Mouse (Mus musculus) midbrain, embryonic 14.5 days (tissue): ENCODE results near the gene B4galt3. TPM values are rescaled to one million over a fixed set of nuclear protein-coding genes. Genes with fewer than 3 reads are reported as not detected.

Source experiments
- ATAC-seq: fragments of 200-750 bp; cut with Nextera tagmentation; 2 replicates; pipeline ENCODE4 v1.8.0; 2017; ENCODE audit warnings: moderate number of reproducible peaks, moderate library complexity; ENCODE audit not compliant: low FRiP score, low TSS enrichment
- DNase-seq: peaks from one replicate; pipeline ENCODE4 v3.0.0-alpha.2; 2015
- H3K27ac ChIP-seq: fragments of 300-500 bp; sonication (generic); replicated peaks from 2 replicates; pipeline ENCODE4 v1.5.1; 2014; ENCODE audit warnings: mild to moderate bottlenecking, low read depth, low read length, moderate library complexity
- H3K27me3 ChIP-seq: fragments of 300-500 bp; sonication (generic); 2 replicates; pipeline ENCODE4 v1.6.1; 2014; ENCODE audit warnings: low read length, control low read depth, mixed read lengths; ENCODE audit not compliant: control insufficient read depth, insufficient read depth
- H3K36me3 ChIP-seq: fragments of 300-500 bp; sonication (generic); 2 replicates; pipeline ENCODE4 v1.6.1; 2014; ENCODE audit warnings: low read length, control low read depth; ENCODE audit not compliant: control insufficient read depth, insufficient read depth
- H3K4me1 ChIP-seq: fragments of 300-500 bp; sonication (generic); 2 replicates; pipeline ENCODE4 v1.6.1; 2014; ENCODE audit warnings: mild to moderate bottlenecking, antibody characterized with exemption, low read length, control low read depth; ENCODE audit not compliant: control insufficient read depth, insufficient read depth
- H3K4me2 ChIP-seq: fragments of 300-500 bp; sonication (generic); 2 replicates; pipeline ENCODE4 v1.6.1; 2014; ENCODE audit warnings: mild to moderate bottlenecking, low read length, moderate library complexity
- H3K4me3 ChIP-seq: fragments of 300-500 bp; sonication (generic); replicated peaks from 2 replicates; pipeline ENCODE4 v1.5.1; 2014; ENCODE audit warnings: low read depth, low read length
- H3K9ac ChIP-seq: fragments of 300-500 bp; sonication (generic); replicated peaks from 2 replicates; pipeline ENCODE4 v1.6.1; 2014; ENCODE audit warnings: mild to moderate bottlenecking, low read length, moderate library complexity
- H3K9me3 ChIP-seq: fragments of 300-500 bp; sonication (generic); 2 replicates; pipeline ENCODE4 v1.6.1; 2016; ENCODE audit warnings: low read length, control low read depth, mixed read lengths; ENCODE audit not compliant: control insufficient read depth
- WGBS: fragments of 180-500 bp; shearing (Covaris S2); extraction: QIAGEN DNeasy Blood & Tissue Kit; methylation state at CpG from one replicate; pipeline ENCODE4 v1.1.7; 2014; 5-methylcytosine and 5-hydroxymethylcytosine counted together
- polyA plus RNA-seq: library from polyadenylated mRNA; unstranded; fragments of >200 nt; fragmentation: Nextera tagmentation; extraction: Ambion mirVana; gene quantifications from 2 replicates; pipeline ENCODE4 v1.2.1, GENCODE M21; 2014

Gene B4galt3
- polyA plus RNA-seq, 1 experiment from 2014 or later, result 101 TPM

DNA sequence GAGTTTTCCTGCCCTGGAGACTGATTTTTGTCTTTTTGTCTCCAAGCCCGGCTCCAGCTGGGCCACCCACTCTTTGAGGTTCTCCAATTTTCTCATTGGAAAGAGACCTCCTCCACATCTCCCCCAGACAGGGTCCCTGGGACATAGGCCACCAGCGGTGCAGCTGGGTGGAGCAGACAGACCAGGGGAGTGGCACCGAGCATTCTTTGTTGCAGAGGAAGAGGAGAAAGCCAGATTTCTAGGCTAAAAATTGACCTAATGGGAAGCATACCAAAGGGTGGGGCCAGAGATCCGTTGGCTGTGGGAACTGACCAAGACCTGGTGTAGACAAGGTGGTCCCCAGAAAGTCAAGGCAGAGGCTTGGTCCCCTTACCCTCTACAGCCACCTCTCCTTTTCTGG is 22.2 kb upstream of the B4galt3 start:
- Histone ChIP-seq H3K9ac (no peak overlapping the region), H3K4me1 (peaks cover 36% of the 10 kb centered on the region)

DNA sequence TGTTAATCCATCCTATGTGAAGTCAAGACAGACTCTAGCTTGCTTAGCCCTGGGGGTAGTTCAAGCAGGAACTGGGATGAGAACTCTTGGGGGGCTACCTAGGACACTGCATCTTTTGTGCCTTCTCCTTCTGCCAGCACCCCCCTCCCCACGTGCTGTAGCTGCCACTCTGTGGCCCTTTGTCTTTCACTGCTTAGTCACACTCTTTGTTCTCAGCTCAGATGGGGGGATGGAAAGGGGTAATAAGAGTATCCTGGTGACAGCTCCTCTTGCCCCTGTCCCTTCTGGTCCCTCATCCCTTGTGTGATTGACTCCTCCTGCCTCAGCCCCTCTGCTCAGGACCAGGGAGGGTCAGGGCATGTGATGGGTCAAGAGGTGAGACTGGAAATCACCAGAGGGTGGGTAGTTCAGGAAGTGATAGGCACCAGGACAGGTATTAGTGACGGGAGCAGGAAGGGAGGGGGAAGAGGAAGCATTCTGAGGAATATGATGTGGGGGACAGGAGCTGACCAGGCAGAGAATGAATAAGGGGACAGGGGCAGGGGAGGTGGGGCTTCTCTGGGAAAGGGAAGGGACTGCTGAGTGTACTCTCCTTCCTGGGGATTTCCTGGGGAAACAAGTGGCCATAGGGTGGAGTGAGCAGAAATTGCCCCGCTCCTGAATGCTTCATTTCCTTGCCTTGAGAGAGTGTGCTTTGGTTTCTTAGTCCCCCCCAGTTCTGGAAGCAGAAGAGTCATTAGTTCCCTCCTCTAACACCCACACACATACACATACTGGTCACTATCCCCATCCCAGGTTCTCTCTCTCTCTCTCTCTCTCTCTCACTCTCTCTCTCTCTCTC is 21.5 kb upstream of the B4galt3 start:
- ATAC-seq (no peak), DNase-seq (no peak)
- Histone ChIP-seq H3K27ac (0 out of 2 replicates have a peak overlapping the region, but pooled peaks have one; percentile 8), H3K9me3 (no peaks in the 10 kb centered on the region), H3K36me3 (peaks cover 13% of the 10 kb centered on the region), H3K4me3 (no peak overlapping the region), H3K9ac (no peak overlapping the region), H3K4me2 (no peak overlapping the region), H3K27me3 (no peaks in the 10 kb centered on the region), H3K4me1 (peaks cover 36% of the 10 kb centered on the region)
- WGBS, result 37% methylated on average over 3 of the region's 3 CpGs

More for the DNA sequence above, 22.2 kb upstream of the B4galt3 start:
- Histone ChIP-seq H3K27me3 (no peaks in the 10 kb centered on the region), H3K4me2 (peak overlapping the region; percentile 85), H3K9me3 (no peaks in the 10 kb centered on the region), H3K36me3 (peaks cover 20% of the 10 kb centered on the region), H3K27ac (peak overlapping the region; percentile 33; the same call in 1 of the 2 replicates), H3K4me3 (peak overlapping the region; percentile 77; the same call in 1 of the 2 replicates)
- WGBS, result 26% methylated on average over 4 of the region's 4 CpGs
- ATAC-seq (no peak), DNase-seq (no peak)

DNA sequence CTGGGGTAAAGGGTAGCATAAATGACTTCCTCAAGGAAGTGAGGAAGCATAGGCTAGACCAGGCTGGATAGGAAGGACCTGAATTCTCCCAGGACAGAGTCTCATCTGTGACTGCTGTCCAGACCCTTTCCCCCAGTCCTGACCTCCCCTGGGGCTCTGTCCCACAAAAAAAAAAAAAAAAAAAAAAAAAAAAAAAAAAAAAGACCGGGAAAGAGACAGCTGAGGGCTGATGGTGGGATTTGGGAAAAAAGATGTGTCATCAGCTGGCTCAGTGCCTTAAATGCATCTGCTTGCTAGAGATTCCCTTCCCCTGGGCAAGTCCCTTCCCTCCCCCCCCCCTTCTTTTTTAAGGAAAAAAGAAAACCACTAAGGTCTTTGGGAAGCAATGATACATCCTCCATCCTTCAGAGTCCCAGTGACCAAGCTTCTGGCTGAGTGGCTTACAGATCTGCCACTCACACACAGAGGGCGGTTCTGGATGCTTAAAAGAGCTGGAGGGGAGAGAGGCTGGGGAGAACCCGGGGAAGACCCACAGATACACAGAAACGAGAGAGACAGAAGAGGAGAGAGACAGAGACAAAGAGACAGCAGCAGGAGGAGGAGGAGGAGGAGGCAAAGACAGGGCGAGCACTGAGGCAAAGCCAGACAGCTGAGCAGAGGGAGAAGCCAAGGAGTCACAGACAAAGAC is 20.1 kb upstream of the B4galt3 start, which contains the start of gene Adamts4:
TSS of gene Adamts4 (plus strand) at position 509 of the 688 bp plus-strand sequence.
- DNase-seq (peak; percentile 71), ATAC-seq (no peak)
- H3K4me2 ChIP-seq, result peak within 1 kb of the TSS; percentile 55
- no peaks in the 10 kb centered on the region for H3K9me3 ChIP-seq
- peak within 1 kb of the TSS; percentile 25 for H3K4me3 ChIP-seq
- H3K27ac ChIP-seq, result no peak within 1 kb of the TSS; the same call in 1 of the 2 replicates
- H3K27me3 ChIP-seq, result no peaks in the 10 kb centered on the region
- H3K9ac ChIP-seq, result peak within 1 kb of the TSS; percentile 39
- H3K4me1 ChIP-seq, result peaks cover 36% of the 10 kb centered on the region
- WGBS, result 5% methylated on average over 5 of the region's 5 CpGs
- peaks cover 1% of the 10 kb centered on the region; the same call in 1 of the 2 replicates for H3K36me3 ChIP-seq

DNA sequence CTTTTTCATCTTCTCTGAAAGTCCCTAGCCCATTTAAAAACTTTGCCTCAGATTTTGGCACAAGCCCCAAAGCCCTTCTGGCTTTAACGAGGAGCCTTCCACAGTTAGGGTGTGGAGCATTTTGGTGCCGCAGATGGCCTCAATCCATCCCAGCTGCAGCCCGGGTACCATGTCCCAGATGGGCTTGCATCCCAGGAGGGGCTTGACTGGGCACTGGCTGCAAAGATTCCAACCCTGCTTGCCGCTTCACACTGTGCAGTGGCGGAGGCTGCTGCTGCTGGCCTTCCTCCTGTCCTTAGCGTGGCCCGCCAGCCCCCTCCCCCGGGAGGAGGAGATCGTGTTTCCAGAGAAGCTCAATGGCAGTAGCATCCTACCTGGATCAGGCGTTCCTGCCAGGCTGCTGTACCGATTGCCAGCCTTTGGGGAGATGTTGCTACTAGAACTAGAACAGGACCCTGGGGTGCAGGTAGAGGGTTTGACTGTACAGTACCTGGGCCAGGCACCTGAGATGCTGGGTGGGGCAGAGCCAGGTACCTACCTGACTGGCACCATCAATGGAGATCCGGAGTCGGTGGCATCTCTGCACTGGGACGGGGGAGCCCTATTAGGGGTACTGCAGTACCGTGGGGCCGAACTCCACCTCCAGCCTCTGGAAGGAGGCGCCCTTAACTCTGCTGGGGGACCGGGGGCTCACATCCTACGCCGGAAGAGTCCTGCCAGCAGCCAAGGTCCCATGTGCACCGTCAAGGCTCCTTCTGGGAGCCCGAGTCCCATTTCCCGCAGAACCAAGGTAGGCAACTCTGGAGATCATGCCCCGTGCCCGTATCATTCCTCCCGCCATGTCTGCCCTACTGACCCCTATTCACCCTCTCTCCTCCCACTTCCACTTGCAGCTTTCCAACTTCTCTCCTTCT is 19.2 kb upstream of the B4galt3 start, which contains the start of gene Ndufs2:
TSS of gene Ndufs2 (minus strand) at position 709 of the 914 bp plus-strand sequence.
- Histone ChIP-seq H3K4me1 (peaks cover 30% of the 10 kb centered on the region), H3K27ac (peak within 1 kb of the TSS; percentile 6; the same call in 1 of the 2 replicates), H3K36me3 (no peaks in the 10 kb centered on the region), H3K27me3 (no peaks in the 10 kb centered on the region), H3K9me3 (no peaks in the 10 kb centered on the region), H3K4me2 (peak within 1 kb of the TSS; percentile 55), H3K9ac (peak within 1 kb of the TSS; percentile 39), H3K4me3 (peak within 1 kb of the TSS; percentile 25)
- DNase-seq (peak; percentile 46), ATAC-seq (no peak)
- 9% methylated on average over 26 of the region's 26 CpGs for WGBS

DNA sequence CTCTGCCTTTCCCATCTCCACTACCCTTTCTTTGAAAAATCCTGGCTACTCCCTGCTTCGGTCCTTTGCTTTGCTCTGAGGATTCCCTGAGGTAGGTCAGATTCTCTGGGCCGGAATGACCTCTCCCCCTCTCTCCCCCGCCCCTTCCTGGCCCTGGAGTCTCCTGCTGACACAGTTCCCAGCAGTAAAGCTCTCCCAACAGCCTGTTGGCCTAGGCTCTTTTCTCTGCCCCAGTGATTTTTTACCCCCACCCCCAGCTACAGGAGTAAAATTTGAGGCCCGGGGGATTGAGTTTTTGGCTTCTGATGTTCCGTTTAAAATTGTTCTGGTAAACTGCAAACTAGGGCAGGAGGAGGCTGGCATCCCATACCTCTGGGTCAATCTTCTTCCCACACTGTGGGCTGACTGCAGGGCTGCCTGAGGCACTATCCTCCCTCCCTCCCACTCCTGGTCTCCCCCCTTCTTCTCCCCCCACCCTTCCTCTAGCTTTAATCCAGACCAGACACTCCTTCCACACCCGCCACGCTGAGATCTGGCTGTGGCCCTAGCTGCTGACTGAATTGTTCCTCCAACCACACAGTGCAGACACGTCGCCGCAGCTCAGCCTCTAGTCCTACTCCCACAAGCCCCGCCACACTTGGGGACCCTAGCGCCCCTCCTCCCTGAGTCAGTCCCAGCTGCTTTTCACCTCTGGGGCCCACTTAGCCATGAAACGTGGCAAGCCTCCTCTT is 18.4 kb upstream of the B4galt3 start:
- peak; percentile 48 for DNase-seq

DNA sequence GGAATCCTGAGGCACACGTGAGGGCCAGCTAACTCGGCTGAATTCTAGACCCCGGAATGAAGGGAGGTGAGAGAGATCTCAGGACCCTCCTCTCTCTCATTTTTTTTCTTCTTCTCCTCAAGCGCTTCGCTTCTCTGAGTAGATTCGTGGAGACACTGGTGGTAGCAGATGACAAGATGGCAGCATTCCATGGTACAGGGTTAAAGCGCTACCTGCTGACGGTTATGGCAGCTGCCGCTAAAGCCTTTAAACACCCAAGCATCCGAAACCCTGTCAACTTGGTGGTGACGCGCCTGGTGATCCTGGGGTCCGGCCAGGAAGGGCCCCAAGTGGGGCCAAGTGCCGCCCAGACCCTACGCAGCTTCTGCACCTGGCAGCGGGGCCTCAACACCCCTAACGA is 17.7 kb upstream of the B4galt3 start:
- DNase-seq (peak; percentile 34), ATAC-seq (no peak)
- H3K4me1 ChIP-seq, result peaks cover 26% of the 10 kb centered on the region
- peak overlapping the region; percentile 39; the same call in 1 of the 2 replicates for H3K9ac ChIP-seq
- 0 out of 2 replicates have a peak overlapping the region, but pooled peaks have one; percentile 6 for H3K27ac ChIP-seq
- H3K4me3 ChIP-seq, result no peak overlapping the region
- peak overlapping the region; percentile 55 for H3K4me2 ChIP-seq
- 41% methylated on average over 17 of the region's 17 CpGs for WGBS
- no peaks in the 10 kb centered on the region for H3K27me3 ChIP-seq
- H3K36me3 ChIP-seq, result no peaks in the 10 kb centered on the region
- H3K9me3 ChIP-seq, result no peaks in the 10 kb centered on the region

More for the DNA sequence above, 18.4 kb upstream of the B4galt3 start:
- WGBS, result 2% methylated on average over 13 of the region's 13 CpGs
- no peaks in the 10 kb centered on the region for H3K9me3 ChIP-seq
- peak overlapping the region; percentile 39; the same call in 1 of the 2 replicates for H3K9ac ChIP-seq
- 0 out of 2 replicates have a peak overlapping the region, but pooled peaks have one; percentile 6 for H3K27ac ChIP-seq
- ATAC-seq, result no peak
- H3K4me2 ChIP-seq, result peak overlapping the region; percentile 55
- peak overlapping the region; percentile 25 for H3K4me3 ChIP-seq
- no peaks in the 10 kb centered on the region for H3K27me3 ChIP-seq
- no peaks in the 10 kb centered on the region for H3K36me3 ChIP-seq
- peaks cover 26% of the 10 kb centered on the region for H3K4me1 ChIP-seq

DNA sequence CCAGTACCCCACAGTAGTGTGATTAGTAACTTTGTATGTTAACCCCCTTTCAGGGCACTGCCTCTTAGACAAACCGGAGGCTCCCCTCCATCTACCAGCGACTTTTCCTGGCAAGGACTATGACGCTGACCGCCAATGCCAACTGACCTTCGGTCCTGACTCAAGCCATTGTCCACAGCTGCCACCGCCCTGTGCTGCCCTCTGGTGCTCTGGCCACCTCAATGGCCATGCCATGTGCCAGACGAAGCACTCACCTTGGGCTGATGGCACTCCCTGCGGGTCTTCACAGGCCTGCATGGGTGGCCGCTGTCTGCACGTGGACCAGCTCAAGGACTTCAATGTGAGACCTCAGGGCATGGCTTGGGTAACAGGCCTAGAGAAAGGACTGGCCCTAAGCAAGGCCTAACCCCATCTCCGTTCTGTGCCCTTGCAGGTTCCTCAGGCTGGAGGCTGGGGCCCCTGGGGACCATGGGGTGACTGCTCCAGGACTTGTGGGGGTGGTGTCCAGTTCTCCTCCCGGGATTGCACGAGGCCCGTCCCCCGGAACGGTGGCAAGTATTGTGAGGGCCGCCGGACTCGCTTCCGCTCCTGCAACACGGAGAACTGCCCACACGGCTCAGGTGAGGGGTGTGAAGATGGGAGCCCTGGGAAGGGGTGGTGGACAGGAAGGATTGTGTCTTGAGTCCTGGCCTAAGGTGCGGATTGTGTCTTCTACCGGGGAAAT is 13.9 kb upstream of the B4galt3 start:
- Histone ChIP-seq H3K4me1 (peaks cover 7% of the 10 kb centered on the region), H3K27me3 (no peaks in the 10 kb centered on the region), H3K9ac (no peak overlapping the region), H3K9me3 (no peaks in the 10 kb centered on the region), H3K36me3 (no peaks in the 10 kb centered on the region), H3K27ac (no peak overlapping the region), H3K4me2 (no peak overlapping the region), H3K4me3 (no peak overlapping the region)
- DNase-seq (no peak), ATAC-seq (no peak)
- 92% methylated on average over 24 of the region's 24 CpGs for WGBS
